ENCODE assay signal across 21 mouse cellular contexts in genomic region chr14:22633612-22634011, GRCm38 (mm10).
DNase-seq lines count a peak whose midpoint lies in the region; ATAC-seq and TF ChIP-seq lines count a peak whose summit lies in the region.
"Had no signal": no experiment of that assay in that cellular context is flagged by ENCODE, and none has a peak within 500 bp of the region (broad histone marks: within the 10 kb centered on the region; RNA-seq: fewer than 3 reads in every experiment).

No protein-coding gene starts in this region.

- 9% methylated on average over 1 of the region's 1 CpGs for WGBS in liver, adult 2 months
- WGBS in liver, embryonic 11.5 days = 67% methylated on average over 1 of the region's 1 CpGs
- 52% methylated on average over 1 of the region's 1 CpGs for WGBS in kidney, postnatal 0 days
- 38% methylated on average over 1 of the region's 1 CpGs for WGBS in intestine, postnatal 0 days

- no peak for ATAC-seq in liver, embryonic 11.5 days (replicated peaks; ENCODE audit: low FRiP score)
- ATAC-seq in kidney, postnatal 0 days (replicated peaks; ENCODE audit: low FRiP score, low read depth) = peak; percentile 82
- ATAC-seq in intestine, postnatal 0 days = no peak
- ATAC-seq: activated CD4-positive, CD25-positive, alpha-beta regulatory T cell, adult 4 months; forebrain, embryonic 13.5 days; forebrain, postnatal 0 days; Patski had no signal

- no peak overlapping the region for H3K4me3 ChIP-seq in liver, adult 2 months (ENCODE audit: insufficient read depth, low read depth, low read length)
- no peak overlapping the region for H3K4me3 ChIP-seq in liver, embryonic 11.5 days (ENCODE audit: low read depth, low read length)
- no peak overlapping the region for H3K4me3 ChIP-seq in kidney, postnatal 0 days (replicated peaks; ENCODE audit: low read depth, low read length)
- no peak overlapping the region for H3K4me3 ChIP-seq in intestine, postnatal 0 days (ENCODE audit: low read depth, low read length)
- H3K4me3 ChIP-seq: embryonic facial prominence, embryonic 10.5 days; forebrain, embryonic 13.5 days; hindbrain, embryonic 12.5 days had no signal

- H3K4me2 ChIP-seq in liver, embryonic 11.5 days = no peak overlapping the region
- no peak overlapping the region for H3K4me2 ChIP-seq in kidney, postnatal 0 days (ENCODE audit: low read length)
- H3K4me2 ChIP-seq in intestine, postnatal 0 days (replicated peaks; ENCODE audit: low read depth) = no peak overlapping the region
- H3K4me2 ChIP-seq: forebrain, embryonic 13.5 days; hindbrain, embryonic 12.5 days had no signal

- DNase-seq in liver, adult 2 months (ENCODE audit: extremely low read depth, low read depth, low spot score) = peak; percentile 94
- DNase-seq in liver, embryonic 11.5 days (ENCODE audit: low spot score) = no peak
- peak; percentile 92 to 97 for DNase-seq in kidney, adult 8-10 months
- DNase-seq in kidney, postnatal 0 days (ENCODE audit: low spot score) = peak; percentile 18
- DNase-seq in kidney, postnatal 36 days = peak; percentile 85 to 95
- DNase-seq in left cerebral cortex, adult 9 months (ENCODE audit: low spot score in 2 of 2) = no peak
- DNase-seq in ovary, postnatal 10 days (ENCODE audit: low spot score) = no peak
- DNase-seq: adrenal gland, postnatal 14 days; cerebellum, adult 18-20 months; cerebellum, adult 9-11 months; forebrain, postnatal 0 days; gastrocnemius, postnatal 14 days; heart, postnatal 10 days; heart, postnatal 4 days had no signal

- no peak overlapping the region for H3K27ac ChIP-seq in liver, adult 2 months (replicated peaks; ENCODE audit: insufficient read depth, low read depth, low read length)
- H3K27ac ChIP-seq in liver, embryonic 11.5 days (ENCODE audit: low read depth, low read length) = no peak overlapping the region
- peak overlapping the region; percentile 62 for H3K27ac ChIP-seq in kidney, postnatal 0 days
- H3K27ac ChIP-seq in intestine, postnatal 0 days (ENCODE audit: low read depth, low read length) = no peak overlapping the region
- H3K27ac ChIP-seq: embryonic facial prominence, embryonic 10.5 days; forebrain, embryonic 13.5 days; hindbrain, embryonic 12.5 days had no signal

- TF ChIP-seq CTCF in liver, adult 2 months (IDR thresholded peaks at IDR 0.05; ENCODE audit: low read depth, low read length) = no peak
- TF ChIP-seq CTCF in kidney, postnatal 0 days (IDR thresholded peaks at IDR 0.05; ENCODE audit: low read depth) = no peak
- no peak for TF ChIP-seq CTCF in intestine, postnatal 0 days (IDR thresholded peaks at IDR 0.05; ENCODE audit: low read depth)

- H3K4me1 ChIP-seq in liver, adult 2 months (ENCODE audit: control insufficient read depth, insufficient read depth, low read length) = peaks cover 5% of the 10 kb centered on the region; the same call in 1 of the 2 replicates
- H3K4me1 ChIP-seq in liver, embryonic 11.5 days (replicated peaks; ENCODE audit: control insufficient read depth, insufficient read depth, low read length) = no peaks in the 10 kb centered on the region
- H3K4me1 ChIP-seq in kidney, postnatal 0 days (replicated peaks; ENCODE audit: insufficient read depth, low read length) = no peaks in the 10 kb centered on the region
- no peaks in the 10 kb centered on the region for H3K4me1 ChIP-seq in intestine, postnatal 0 days (replicated peaks; ENCODE audit: control insufficient read depth, insufficient read depth, low read length)
- H3K4me1 ChIP-seq: embryonic facial prominence, embryonic 10.5 days; forebrain, embryonic 13.5 days; hindbrain, embryonic 12.5 days had no signal

- TF ChIP-seq POLR2A in liver, adult 2 months (IDR thresholded peaks at IDR 0.05; ENCODE audit: extremely low read depth, insufficient read depth, low read length) = no peak

- H3K9me3 ChIP-seq in liver, embryonic 11.5 days (ENCODE audit: control insufficient read depth, low read length) = no peaks in the 10 kb centered on the region
- no peaks in the 10 kb centered on the region for H3K9me3 ChIP-seq in kidney, postnatal 0 days (replicated peaks; ENCODE audit: low read length)
- H3K9me3 ChIP-seq in intestine, postnatal 0 days (ENCODE audit: control insufficient read depth) = no peaks in the 10 kb centered on the region
- H3K9me3 ChIP-seq: embryonic facial prominence, embryonic 10.5 days; forebrain, embryonic 13.5 days; hindbrain, embryonic 12.5 days had no signal

- no peaks in the 10 kb centered on the region for H3K27me3 ChIP-seq in liver, adult 2 months (ENCODE audit: control insufficient read depth, insufficient read depth, low read length)
- no peaks in the 10 kb centered on the region for H3K27me3 ChIP-seq in liver, embryonic 11.5 days (replicated peaks; ENCODE audit: control insufficient read depth, insufficient read depth, low read length)
- no peaks in the 10 kb centered on the region for H3K27me3 ChIP-seq in kidney, postnatal 0 days (ENCODE audit: insufficient read depth, low read length)
- H3K27me3 ChIP-seq in intestine, postnatal 0 days (replicated peaks; ENCODE audit: control insufficient read depth, insufficient read depth, low read length) = no peaks in the 10 kb centered on the region
- H3K27me3 ChIP-seq: CH12.LX; forebrain, embryonic 13.5 days; hindbrain, embryonic 12.5 days; Patski had no signal

- H3K79me2 ChIP-seq in liver, adult 2 months (ENCODE audit: control insufficient read depth, insufficient read depth, low read length) = no peaks in the 10 kb centered on the region

- no peak overlapping the region for H3K9ac ChIP-seq in liver, adult 2 months (ENCODE audit: low read depth, low read length)
- H3K9ac ChIP-seq in liver, embryonic 11.5 days (ENCODE audit: low read depth, low read length) = no peak overlapping the region
- H3K9ac ChIP-seq in kidney, postnatal 0 days (ENCODE audit: low read depth, low read length) = no peak overlapping the region
- H3K9ac ChIP-seq in intestine, postnatal 0 days (ENCODE audit: low read depth, low read length) = no peak overlapping the region
- H3K9ac ChIP-seq: forebrain, embryonic 13.5 days; forebrain, postnatal 0 days; hindbrain, embryonic 12.5 days had no signal

- H3K36me3 ChIP-seq in liver, adult 2 months (ENCODE audit: control insufficient read depth, insufficient read depth, low read length) = no peaks in the 10 kb centered on the region
- H3K36me3 ChIP-seq in liver, embryonic 11.5 days (ENCODE audit: control insufficient read depth, insufficient read depth, low read length) = no peaks in the 10 kb centered on the region
- H3K36me3 ChIP-seq in kidney, postnatal 0 days (ENCODE audit: insufficient read depth, low read length) = no peaks in the 10 kb centered on the region
- H3K36me3 ChIP-seq in intestine, postnatal 0 days (ENCODE audit: control insufficient read depth, insufficient read depth) = no peaks in the 10 kb centered on the region
- H3K36me3 ChIP-seq: embryonic facial prominence, embryonic 10.5 days; hindbrain, embryonic 12.5 days had no signal

Comparison
In these comparisons a context has a peak if more than half of its experiments do, and no peak if none do; other contexts are left out.
1. DNase-seq: peak in liver, adult 2 months (single experiment), kidney, adult 8-10 months (2 of 2), kidney, postnatal 0 days (single experiment) and kidney, postnatal 36 days (2 of 2); none in liver, embryonic 11.5 days (single experiment), left cerebral cortex, adult 9 months (0 of 2) and ovary, postnatal 10 days (single experiment).